Mouse (Mus musculus) kidney, postnatal 36 days (tissue): ENCODE data around the gene Trmt13.
A peak's percentile ranks its signal among the peaks of the same experiment; 100 is the strongest.

ENCODE experiments used
- DNase-seq, 2 experiments: peaks; one replicate each; pipeline ENCODE4 v3.0.0; 2021 to 2022; ENCODE audit warnings: mixed read lengths in 2 of 2

Trmt13 gene

GRCm38 (mm10) chr3:116632971-116633370, 18.6 kb upstream of the Trmt13 start:
- DNase-seq: no peak

- no peak for DNase-seq
Observed at GRCm38 (mm10) chr3:116631459-116631858, 17.1 kb upstream of the Trmt13 start.

- DNase-seq: no peak
Observed at GRCm38 (mm10) chr3:116622641-116623040, 8.3 kb upstream of the Trmt13 start.

GRCm38 (mm10) chr3:116620636-116621370, 6.4 kb upstream of the Trmt13 start:
- no peak for DNase-seq

GRCm38 (mm10) chr3:116618855-116619254, 4.5 kb upstream of the Trmt13 start:
- no peak for DNase-seq

GRCm38 (mm10) chr3:116615318-116616068, 1.1 kb upstream of the Trmt13 start:
- DNase-seq: no peak

- no peak for DNase-seq
Observed at GRCm38 (mm10) chr3:116604570-116604969, 9.8 kb downstream of the Trmt13 start.

GRCm38 (mm10) chr3:116601781-116602180, 12.6 kb downstream of the Trmt13 start:
- DNase-seq: no peak

- no peak for DNase-seq
Observed at GRCm38 (mm10) chr3:116601005-116601404, 13.4 kb downstream of the Trmt13 start.

GRCm38 (mm10) chr3:116599705-116600104, 14.7 kb downstream of the Trmt13 start:
- DNase-seq: no peak

GRCm38 (mm10) chr3:116595603-116595991, 18.8 kb downstream of the Trmt13 start:
- no peak for DNase-seq

- DNase-seq: peak; percentile 99 to 100
Observed at GRCm38 (mm10) chr3:116594728-116595602, 19.4 kb downstream of the Trmt13 start, which contains the start of gene Sass6. TSS of gene Sass6 (plus strand) at chr3:116594982.

- DNase-seq: no peak
Observed at GRCm38 (mm10) chr3:116594076-116594727, 20.2 kb downstream of the Trmt13 start.

GRCm38 (mm10) chr3:116582201-116582600, 32.2 kb downstream of the Trmt13 start:
- DNase-seq: no peak

- peak in 1 of 2 experiments; percentile 37 for DNase-seq
Observed at GRCm38 (mm10) chr3:116577286-116577685, 37.1 kb downstream of the Trmt13 start.

- no peak for DNase-seq
Observed at GRCm38 (mm10) chr3:116570628-116571027, 43.8 kb downstream of the Trmt13 start.

- DNase-seq: no peak
Observed at GRCm38 (mm10) chr3:116563095-116563492, 51.3 kb downstream of the Trmt13 start.

GRCm38 (mm10) chr3:116562408-116563094, 51.8 kb downstream of the Trmt13 start, which contains the start of gene Lrrc39:
TSS of gene Lrrc39 (plus strand) at chr3:116562973.
- DNase-seq: no peak

GRCm38 (mm10) chr3:116561315-116561714, 53.1 kb downstream of the Trmt13 start:
- DNase-seq: peak in 1 of 2 experiments; percentile 42

GRCm38 (mm10) chr3:116551362-116551761, 63.0 kb downstream of the Trmt13 start:
- DNase-seq: no peak

- no peak for DNase-seq
Observed at GRCm38 (mm10) chr3:116547430-116547829, 67.0 kb downstream of the Trmt13 start.

- DNase-seq: no peak
Observed at GRCm38 (mm10) chr3:116542532-116542931, 71.9 kb downstream of the Trmt13 start.
